Mouse (Mus musculus) ES-E14 (cell line): Measurements from ENCODE around the gene Dpp6.

Experiments
- HCFC1 ChIP-seq: IDR thresholded peaks from 2 replicates; pipeline ENCODE4 v1.6.1; 2012; ENCODE audit warnings: low read length, inconsistent platforms, borderline replicate concordance; ENCODE audit not compliant: insufficient read depth
- ZC3H11A ChIP-seq: IDR thresholded peaks from 2 replicates; pipeline ENCODE4 v1.6.1; 2012; ENCODE audit warnings: low read depth, mild to moderate bottlenecking, inconsistent platforms, low read length, borderline replicate concordance

DNA sequence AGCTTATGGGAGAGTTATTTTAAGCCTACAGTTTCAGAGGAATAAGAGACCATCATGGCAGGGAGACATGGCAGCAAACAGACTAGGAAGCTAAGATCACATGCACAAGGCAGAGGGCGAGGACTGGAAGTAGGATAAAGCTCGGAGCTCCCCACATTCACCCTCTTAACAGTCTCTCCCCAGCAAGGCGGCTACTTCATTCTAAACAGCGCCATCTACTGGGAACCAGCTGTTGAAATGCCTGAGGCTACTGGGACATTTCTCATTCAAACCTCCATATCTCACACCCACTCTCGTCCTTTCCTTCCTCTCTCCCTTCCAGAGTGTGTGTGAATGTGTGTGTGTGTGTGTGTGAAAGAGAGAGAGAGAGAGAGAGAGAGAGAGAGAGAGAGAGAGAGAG is 212.8 kb downstream of the Dpp6 start:
- TF ChIP-seq ZC3H11A (no peak), HCFC1 (no peak)
